Mouse (Mus musculus): ENCODE results near the gene Nufip2.

DNA sequence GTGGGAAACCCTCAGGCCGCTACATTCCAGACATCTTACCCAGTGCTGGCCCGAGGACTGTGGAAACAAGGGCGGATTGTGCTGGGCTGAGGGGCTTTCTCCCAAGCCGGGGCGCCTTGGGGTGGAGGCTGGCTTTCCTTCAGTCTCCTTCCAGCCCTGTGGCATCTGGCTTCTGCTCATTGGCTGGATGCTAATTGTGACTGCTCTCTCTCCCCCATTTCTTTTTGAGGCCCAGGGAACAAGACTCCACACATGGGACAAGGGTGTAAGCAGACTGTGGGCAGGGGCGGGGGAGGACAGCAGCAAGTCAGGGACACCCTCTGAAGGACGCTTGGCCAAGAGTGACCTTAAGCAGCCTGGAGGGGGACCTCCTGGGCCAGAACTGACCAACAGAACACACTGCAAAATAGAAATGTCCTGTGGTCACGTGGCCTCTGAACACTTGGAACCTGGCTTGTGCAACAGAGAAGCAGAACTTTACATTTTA lies 105.3 kb downstream of the Nufip2 start:
- TF ChIP-seq EP300 (IDR thresholded peaks at IDR 0.05; ENCODE audit: low read depth), result no peak
- no peak for TF ChIP-seq CTCF (IDR thresholded peaks at IDR 0.05; ENCODE audit: low read depth)
